Mouse (Mus musculus): ENCODE results near the gene Tbcel. TPM values are rescaled to one million over a fixed set of nuclear protein-coding genes. Genes with fewer than 3 reads are reported as not detected.

Tbcel gene
- polyA plus RNA-seq, 1 experiment from 2014 or later: 6.4 TPM

GRCm38 (mm10) chr9:42471921-42472747 lies 35.5 kb downstream of the Tbcel start:
- Histone ChIP-seq H3K27me3 (replicated peaks; ENCODE audit: control insufficient read depth, insufficient read depth, low read length) (no peaks in the 10 kb centered on the region), H3K9ac (ENCODE audit: low read depth, low read length) (peak overlapping the region; percentile 82), H3K4me2 (peak overlapping the region; percentile 89), H3K4me3 (ENCODE audit: low read depth, low read length) (peak overlapping the region; percentile 93), H3K27ac (ENCODE audit: low read depth, low read length) (peak overlapping the region; percentile 72), H3K36me3 (ENCODE audit: control insufficient read depth, insufficient read depth, low read length) (no peaks in the 10 kb centered on the region), H3K4me1 (replicated peaks; ENCODE audit: control insufficient read depth, insufficient read depth, low read length) (peaks cover 13% of the 10 kb centered on the region), H3K9me3 (ENCODE audit: control insufficient read depth, low read length) (no peaks in the 10 kb centered on the region)
- 7% methylated on average over 49 of the region's 49 CpGs for WGBS
- DNase-seq (ENCODE audit: low spot score) (peak; percentile 87), ATAC-seq (replicated peaks; ENCODE audit: low FRiP score) (peak; percentile 88)

GRCm38 (mm10) chr9:42471214-42471613 lies 36.4 kb downstream of the Tbcel start:
- Histone ChIP-seq H3K4me2 (peak overlapping the region; percentile 89), H3K9ac (ENCODE audit: low read depth, low read length) (peak overlapping the region; percentile 82; the same call in 1 of the 2 replicates), H3K36me3 (ENCODE audit: control insufficient read depth, insufficient read depth, low read length) (no peaks in the 10 kb centered on the region), H3K4me1 (replicated peaks; ENCODE audit: control insufficient read depth, insufficient read depth, low read length) (peaks cover 15% of the 10 kb centered on the region), H3K27me3 (replicated peaks; ENCODE audit: control insufficient read depth, insufficient read depth, low read length) (no peaks in the 10 kb centered on the region), H3K27ac (ENCODE audit: low read depth, low read length) (no peak overlapping the region), H3K4me3 (ENCODE audit: low read depth, low read length) (peak overlapping the region; percentile 93), H3K9me3 (ENCODE audit: control insufficient read depth, low read length) (no peaks in the 10 kb centered on the region)
- DNase-seq (ENCODE audit: low spot score) (peak; percentile 33), ATAC-seq (replicated peaks; ENCODE audit: low FRiP score) (peak; percentile 70)
- 43% methylated on average over 4 of the region's 4 CpGs for WGBS

GRCm38 (mm10) chr9:42469323-42469722 lies 38.3 kb downstream of the Tbcel start:
- WGBS: 91% methylated on average over 15 of the region's 15 CpGs
- Histone ChIP-seq H3K27ac (ENCODE audit: low read depth, low read length) (no peak overlapping the region), H3K36me3 (ENCODE audit: control insufficient read depth, insufficient read depth, low read length) (no peaks in the 10 kb centered on the region), H3K27me3 (replicated peaks; ENCODE audit: control insufficient read depth, insufficient read depth, low read length) (no peaks in the 10 kb centered on the region), H3K9me3 (ENCODE audit: control insufficient read depth, low read length) (no peaks in the 10 kb centered on the region), H3K9ac (ENCODE audit: low read depth, low read length) (no peak overlapping the region), H3K4me3 (ENCODE audit: low read depth, low read length) (no peak overlapping the region), H3K4me2 (no peak overlapping the region), H3K4me1 (replicated peaks; ENCODE audit: control insufficient read depth, insufficient read depth, low read length) (peaks cover 22% of the 10 kb centered on the region)
- ATAC-seq (replicated peaks; ENCODE audit: low FRiP score) (no peak), DNase-seq (ENCODE audit: low spot score) (no peak)

- Histone ChIP-seq H3K27ac (ENCODE audit: low read depth, low read length) (no peak overlapping the region), H3K4me1 (replicated peaks; ENCODE audit: control insufficient read depth, insufficient read depth, low read length) (peaks cover 28% of the 10 kb centered on the region), H3K4me3 (ENCODE audit: low read depth, low read length) (no peak overlapping the region), H3K27me3 (replicated peaks; ENCODE audit: control insufficient read depth, insufficient read depth, low read length) (no peaks in the 10 kb centered on the region), H3K4me2 (no peak overlapping the region), H3K9me3 (ENCODE audit: control insufficient read depth, low read length) (no peaks in the 10 kb centered on the region), H3K36me3 (ENCODE audit: control insufficient read depth, insufficient read depth, low read length) (no peaks in the 10 kb centered on the region), H3K9ac (ENCODE audit: low read depth, low read length) (no peak overlapping the region)
- ATAC-seq (replicated peaks; ENCODE audit: low FRiP score): no peak
- DNase-seq (ENCODE audit: low spot score): no peak
- 77% methylated on average over 5 of the region's 5 CpGs for WGBS
Observed at GRCm38 (mm10) chr9:42468360-42468759, 39.2 kb downstream of the Tbcel start.

- ATAC-seq (replicated peaks; ENCODE audit: low FRiP score): no peak
- no peak for DNase-seq (ENCODE audit: low spot score)
- WGBS: 67% methylated on average over 12 of the region's 12 CpGs
- Histone ChIP-seq H3K36me3 (ENCODE audit: control insufficient read depth, insufficient read depth, low read length) (no peaks in the 10 kb centered on the region), H3K4me1 (replicated peaks; ENCODE audit: control insufficient read depth, insufficient read depth, low read length) (peaks cover 34% of the 10 kb centered on the region), H3K27me3 (replicated peaks; ENCODE audit: control insufficient read depth, insufficient read depth, low read length) (no peaks in the 10 kb centered on the region), H3K4me3 (ENCODE audit: low read depth, low read length) (no peak overlapping the region), H3K9me3 (ENCODE audit: control insufficient read depth, low read length) (no peaks in the 10 kb centered on the region), H3K4me2 (no peak overlapping the region), H3K9ac (ENCODE audit: low read depth, low read length) (no peak overlapping the region), H3K27ac (ENCODE audit: low read depth, low read length) (no peak overlapping the region)
Observed at GRCm38 (mm10) chr9:42467116-42467815, 40.3 kb downstream of the Tbcel start.

GRCm38 (mm10) chr9:42465661-42466091 lies 41.9 kb downstream of the Tbcel start:
- Histone ChIP-seq H3K9me3 (ENCODE audit: control insufficient read depth, low read length) (no peaks in the 10 kb centered on the region), H3K27ac (ENCODE audit: low read depth, low read length) (no peak overlapping the region), H3K9ac (ENCODE audit: low read depth, low read length) (no peak overlapping the region), H3K4me2 (no peak overlapping the region), H3K36me3 (ENCODE audit: control insufficient read depth, insufficient read depth, low read length) (no peaks in the 10 kb centered on the region), H3K27me3 (replicated peaks; ENCODE audit: control insufficient read depth, insufficient read depth, low read length) (no peaks in the 10 kb centered on the region), H3K4me3 (ENCODE audit: low read depth, low read length) (no peak overlapping the region), H3K4me1 (replicated peaks; ENCODE audit: control insufficient read depth, insufficient read depth, low read length) (peaks cover 42% of the 10 kb centered on the region)
- ATAC-seq (replicated peaks; ENCODE audit: low FRiP score): no peak
- WGBS: 48% methylated on average over 5 of the region's 5 CpGs
- DNase-seq (ENCODE audit: low spot score): no peak

- Histone ChIP-seq H3K9ac (ENCODE audit: low read depth, low read length) (no peak overlapping the region), H3K36me3 (ENCODE audit: control insufficient read depth, insufficient read depth, low read length) (no peaks in the 10 kb centered on the region), H3K4me3 (ENCODE audit: low read depth, low read length) (no peak overlapping the region), H3K4me1 (replicated peaks; ENCODE audit: control insufficient read depth, insufficient read depth, low read length) (peaks cover 53% of the 10 kb centered on the region), H3K27me3 (replicated peaks; ENCODE audit: control insufficient read depth, insufficient read depth, low read length) (no peaks in the 10 kb centered on the region), H3K4me2 (no peak overlapping the region), H3K9me3 (ENCODE audit: control insufficient read depth, low read length) (no peaks in the 10 kb centered on the region), H3K27ac (ENCODE audit: low read depth, low read length) (no peak overlapping the region)
- ATAC-seq (replicated peaks; ENCODE audit: low FRiP score): no peak
- WGBS: 82% methylated on average over 9 of the region's 9 CpGs
- no peak for DNase-seq (ENCODE audit: low spot score)
Observed at GRCm38 (mm10) chr9:42464181-42464580, 43.4 kb downstream of the Tbcel start.

- DNase-seq (ENCODE audit: low spot score) (no peak), ATAC-seq (replicated peaks; ENCODE audit: low FRiP score) (peak; percentile 86)
- H3K27ac ChIP-seq (ENCODE audit: low read depth, low read length): peak overlapping the region; percentile 78
- H3K4me2 ChIP-seq: peak overlapping the region; percentile 61
- peak overlapping the region; percentile 22; the same call in 1 of the 2 replicates for H3K4me3 ChIP-seq (ENCODE audit: low read depth, low read length)
- H3K27me3 ChIP-seq (replicated peaks; ENCODE audit: control insufficient read depth, insufficient read depth, low read length): no peaks in the 10 kb centered on the region
- peaks cover 56% of the 10 kb centered on the region for H3K4me1 ChIP-seq (replicated peaks; ENCODE audit: control insufficient read depth, insufficient read depth, low read length)
- H3K9ac ChIP-seq (ENCODE audit: low read depth, low read length): peak overlapping the region; percentile 22; the same call in 1 of the 2 replicates
- no peaks in the 10 kb centered on the region for H3K9me3 ChIP-seq (ENCODE audit: control insufficient read depth, low read length)
- H3K36me3 ChIP-seq (ENCODE audit: control insufficient read depth, insufficient read depth, low read length): no peaks in the 10 kb centered on the region
- 43% methylated on average over 8 of the region's 8 CpGs for WGBS
Observed at GRCm38 (mm10) chr9:42463220-42463989, 44.2 kb downstream of the Tbcel start.

Data from liver, embryonic 11.5 days (tissue).